Mouse (Mus musculus) forebrain, postnatal 0 days (tissue): ENCODE data around the gene Gabarap. TPM values are rescaled to one million over a fixed set of nuclear protein-coding genes. Genes with fewer than 3 reads are reported as not detected.

Source experiments
- ATAC-seq: fragments of 200-750 bp; cut with Nextera tagmentation; 2 replicates; pipeline ENCODE4 v1.8.0; 2017; ENCODE audit warnings: mild to moderate bottlenecking, moderate library complexity
- DNase-seq: peaks from one replicate; pipeline ENCODE4 v3.0.0-alpha.2; 2015
- H3K27ac ChIP-seq: fragments of 300-500 bp; sonication (generic); 2 replicates; pipeline ENCODE4 v1.5.1; 2014; ENCODE audit warnings: low read depth, mild to moderate bottlenecking, antibody characterized with exemption, low read length, moderate library complexity, mixed read lengths
- H3K27me3 ChIP-seq: fragments of 300-500 bp; sonication (generic); 2 replicates; pipeline ENCODE4 v1.6.1; 2014; ENCODE audit warnings: mild to moderate bottlenecking, low read length, mixed read lengths; ENCODE audit not compliant: insufficient read depth
- H3K36me3 ChIP-seq: fragments of 300-500 bp; sonication (generic); 2 replicates; pipeline ENCODE4 v1.6.1; 2014; ENCODE audit warnings: mild to moderate bottlenecking, moderate library complexity; ENCODE audit not compliant: insufficient read depth
- H3K4me1 ChIP-seq: fragments of 300-500 bp; sonication (generic); 2 replicates; pipeline ENCODE4 v1.6.1; 2014; ENCODE audit warnings: antibody characterized with exemption; ENCODE audit not compliant: insufficient read depth
- H3K4me2 ChIP-seq: fragments of 300-500 bp; sonication (generic); 2 replicates; pipeline ENCODE4 v1.6.1; 2014; ENCODE audit warnings: low read depth, mild to moderate bottlenecking, moderate library complexity
- H3K4me3 ChIP-seq: fragments of 300-500 bp; sonication (generic); 2 replicates; pipeline ENCODE4 v1.5.1; 2014; ENCODE audit warnings: low read depth, low read length, mixed read lengths
- H3K9ac ChIP-seq: fragments of 300-500 bp; sonication (generic); 2 replicates; pipeline ENCODE4 v1.6.1; 2014; ENCODE audit warnings: mild to moderate bottlenecking
- H3K9me3 ChIP-seq: fragments of 300-500 bp; sonication (generic); 2 replicates; pipeline ENCODE4 v1.6.1; 2016; ENCODE audit warnings: low read length
- CTCF ChIP-seq: sonication (generic); IDR thresholded peaks from 2 replicates; pipeline ENCODE4 v1.5.1; 2016; ENCODE audit warnings: antibody characterized with exemption, control low read depth, low read depth
- WGBS: fragments of 180-500 bp; shearing (Covaris S2); extraction: QIAGEN DNeasy Blood & Tissue Kit; methylation state at CpG from one replicate; pipeline ENCODE4 v1.1.7; 2014; 5-methylcytosine and 5-hydroxymethylcytosine counted together
- polyA plus RNA-seq: library from polyadenylated mRNA; unstranded; fragments of >200 nt; fragmentation: Nextera tagmentation; extraction: Ambion mirVana; gene quantifications from 2 replicates; pipeline ENCODE4 v1.2.1, GENCODE M21; 2015
- total RNA-seq: library from RNA; depleted of rRNA; stranded (reverse); fragments of >200 nt; gene quantifications from 2 replicates; pipeline ENCODE4 v1.2.3, GENCODE M21; 2014

Gabarap gene
- total and polyA plus RNA-seq, 2 experiments from 2014 or later: 246 to 574 TPM

DNA sequence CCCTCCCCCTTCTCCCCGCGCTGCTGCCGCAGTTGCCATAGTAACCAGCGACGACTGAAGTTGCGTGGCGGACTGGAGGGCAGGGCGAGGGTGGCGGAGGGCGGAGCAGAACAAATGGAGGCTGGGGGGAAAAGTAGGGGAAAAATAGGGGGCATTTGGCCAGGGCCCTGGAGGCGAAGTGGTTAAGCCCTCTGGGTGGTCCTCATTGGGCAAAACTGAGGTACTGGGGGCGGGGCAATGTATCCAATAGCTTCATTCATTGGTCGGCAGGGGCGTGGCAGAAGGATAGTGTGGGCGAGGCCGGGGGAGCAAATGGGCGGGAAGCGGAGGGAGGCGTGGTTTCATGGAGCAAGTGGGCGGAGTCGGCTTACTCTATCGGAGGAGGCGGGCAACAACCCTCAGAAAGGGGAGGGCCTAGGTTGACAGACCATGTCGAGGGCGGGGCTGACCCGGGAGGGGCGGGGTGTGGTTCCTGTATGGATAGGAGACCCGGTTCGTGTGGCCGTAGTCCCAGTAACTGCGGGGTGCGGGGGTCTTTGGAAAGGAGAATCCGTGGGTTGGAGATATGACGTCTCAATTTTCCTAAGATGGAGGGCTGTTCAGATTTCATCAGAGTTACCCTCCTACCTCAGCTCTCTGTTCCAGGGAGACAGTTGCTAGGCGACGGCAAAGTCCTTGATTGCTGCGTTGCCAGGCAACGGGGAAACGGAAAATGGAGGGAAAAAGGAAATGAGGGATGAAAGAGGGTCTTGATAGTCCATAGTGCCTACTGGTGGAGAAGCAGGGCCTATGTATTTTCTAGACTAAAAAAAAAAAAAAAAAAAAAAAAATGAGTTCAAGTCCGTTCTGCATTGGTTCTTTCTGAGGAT lies 30.6 kb downstream of the Gabarap start:
- Histone ChIP-seq H3K27ac (peak overlapping the region; percentile 96), H3K27me3 (no peaks in the 10 kb centered on the region), H3K4me1 (peaks cover 44% of the 10 kb centered on the region), H3K9me3 (no peaks in the 10 kb centered on the region), H3K4me2 (peak overlapping the region; percentile 80), H3K4me3 (peak overlapping the region; percentile 84), H3K9ac (peak overlapping the region; percentile 88), H3K36me3 (no peaks in the 10 kb centered on the region)
- ATAC-seq (peak; percentile 82), DNase-seq (peak; percentile 99)
- WGBS: under 1% methylated on average over 40 of the region's 40 CpGs
- TF ChIP-seq CTCF: peak; percentile 53

DNA sequence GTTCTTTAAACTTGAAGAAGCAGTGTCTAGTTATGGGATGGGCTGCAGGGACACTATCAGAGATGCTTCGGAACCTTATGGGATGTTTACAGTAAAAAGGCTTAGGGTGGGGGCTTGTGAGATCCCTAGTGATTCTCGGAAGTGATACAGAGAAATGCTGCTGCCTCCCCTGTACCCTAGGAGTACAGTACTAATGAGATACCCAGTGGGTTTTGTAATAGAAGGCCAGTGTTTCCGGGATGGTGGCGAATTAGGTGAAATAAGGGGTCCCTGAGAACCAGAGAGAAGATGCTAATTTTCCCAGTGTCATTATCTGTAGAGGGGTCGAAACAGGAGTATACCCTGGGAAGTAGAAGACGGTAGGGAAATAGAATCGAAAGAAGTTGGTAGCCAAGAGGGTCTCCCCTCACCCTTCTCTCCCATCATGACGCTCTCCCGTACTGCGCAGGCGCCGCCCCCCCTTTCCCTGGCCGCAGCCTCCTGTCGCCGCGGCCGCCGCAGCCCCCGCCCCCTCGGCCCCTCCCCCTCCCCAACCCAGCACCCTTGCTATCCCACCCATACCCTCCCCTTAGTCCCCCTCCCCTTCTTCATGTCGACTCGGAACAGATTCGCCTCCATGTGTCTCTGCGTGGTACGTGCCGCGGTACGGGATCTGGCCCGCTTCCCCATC lies 32.7 kb downstream of the Gabarap start:
- H3K4me3 ChIP-seq: peak overlapping the region; percentile 40
- no peak for ATAC-seq
- peak overlapping the region; percentile 62 for H3K27ac ChIP-seq
- H3K9ac ChIP-seq: peak overlapping the region; percentile 34
- peaks cover 50% of the 10 kb centered on the region for H3K4me1 ChIP-seq
- 6% methylated on average over 24 of the region's 29 CpGs for WGBS
- no peaks in the 10 kb centered on the region for H3K27me3 ChIP-seq
- TF ChIP-seq CTCF: no peak
- no peaks in the 10 kb centered on the region for H3K36me3 ChIP-seq
- no peaks in the 10 kb centered on the region for H3K9me3 ChIP-seq
- DNase-seq: peak; percentile 69
- peak overlapping the region; percentile 54 for H3K4me2 ChIP-seq

DNA sequence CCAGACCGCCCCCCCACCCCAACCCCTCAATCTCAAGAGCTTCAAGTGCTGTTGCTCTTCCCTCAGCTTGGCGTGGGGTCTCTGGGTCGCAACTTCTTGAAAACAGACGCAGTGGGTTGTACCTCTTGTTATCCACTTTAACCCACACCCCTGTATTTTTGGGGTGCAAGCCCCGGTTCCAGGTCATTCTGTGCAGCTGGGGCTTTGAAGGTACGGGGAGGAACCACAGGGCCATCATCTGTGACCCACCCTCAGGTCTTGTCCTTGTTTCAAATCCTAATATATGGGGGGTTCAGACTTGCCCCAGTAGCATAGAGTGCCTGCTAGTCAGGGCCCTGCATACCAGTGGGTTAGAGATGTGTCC lies 33.2 kb downstream of the Gabarap start:
- ATAC-seq (no peak), DNase-seq (no peak)
- H3K4me1 ChIP-seq: peaks cover 52% of the 10 kb centered on the region
- H3K9ac ChIP-seq: peak overlapping the region; percentile 34
- TF ChIP-seq CTCF: no peak
- peak overlapping the region; percentile 40 for H3K4me3 ChIP-seq
- no peaks in the 10 kb centered on the region for H3K9me3 ChIP-seq
- peak overlapping the region; percentile 54 for H3K4me2 ChIP-seq
- peak overlapping the region; percentile 62; the same call in 1 of the 2 replicates for H3K27ac ChIP-seq
- H3K36me3 ChIP-seq: no peaks in the 10 kb centered on the region
- H3K27me3 ChIP-seq: no peaks in the 10 kb centered on the region
- WGBS: 17% methylated on average over 5 of the region's 6 CpGs

DNA sequence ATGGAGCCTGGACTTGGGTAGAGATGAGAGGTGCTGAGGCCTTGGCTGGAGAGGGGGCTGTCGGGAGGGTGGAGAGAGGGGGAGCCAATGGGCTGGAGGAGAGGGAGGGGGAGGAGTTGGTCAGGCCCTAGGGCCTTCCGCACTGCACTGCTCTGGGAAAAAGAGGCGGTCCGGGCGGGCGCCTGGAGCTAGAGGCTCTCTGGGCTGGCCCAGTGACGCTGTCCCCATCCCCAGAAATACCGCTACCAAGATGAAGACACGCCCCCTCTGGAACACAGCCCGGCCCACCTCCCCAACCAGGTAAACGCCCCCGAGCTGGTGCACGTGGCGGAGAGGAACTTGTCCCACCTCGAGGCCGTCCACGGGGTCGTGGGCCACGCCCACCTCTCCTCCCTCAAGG lies 35.7 kb downstream of the Gabarap start:
- Histone ChIP-seq H3K4me1 (peaks cover 52% of the 10 kb centered on the region), H3K4me2 (peak overlapping the region; percentile 58), H3K4me3 (0 out of 2 replicates have a peak overlapping the region, but pooled peaks have one; percentile 11), H3K27ac (peak overlapping the region; percentile 94), H3K9me3 (no peaks in the 10 kb centered on the region), H3K9ac (0 out of 2 replicates have a peak overlapping the region, but pooled peaks have one; percentile 31), H3K27me3 (no peaks in the 10 kb centered on the region), H3K36me3 (peaks cover 9% of the 10 kb centered on the region)
- 5% methylated on average over 19 of the region's 19 CpGs for WGBS
- ATAC-seq (no peak), DNase-seq (no peak)
- TF ChIP-seq CTCF: no peak

DNA sequence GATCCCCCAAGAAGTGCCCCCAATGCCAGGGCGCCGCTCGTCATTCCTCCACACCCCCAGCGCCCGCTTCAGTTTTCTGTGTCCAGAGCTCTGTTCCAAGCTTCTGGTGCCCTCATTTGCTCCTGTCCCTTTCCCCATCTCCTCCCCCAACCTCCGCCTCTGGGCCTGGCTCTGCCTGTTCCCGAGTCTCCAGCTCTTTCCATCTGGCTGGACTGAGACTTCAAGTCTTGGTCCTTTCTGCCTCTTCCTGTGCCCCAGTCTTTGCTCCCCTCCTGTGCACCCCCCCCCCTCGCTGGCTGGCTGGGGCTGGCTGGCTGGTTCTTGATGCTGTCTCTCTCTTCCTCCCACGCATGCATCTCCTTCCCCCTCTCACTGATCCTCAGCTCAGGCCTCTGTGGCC lies 36.5 kb downstream of the Gabarap start:
- ATAC-seq (no peak), DNase-seq (no peak)
- no peak for TF ChIP-seq CTCF
- Histone ChIP-seq H3K4me2 (peak overlapping the region; percentile 58), H3K9ac (0 out of 2 replicates have a peak overlapping the region, but pooled peaks have one; percentile 31), H3K4me1 (peaks cover 46% of the 10 kb centered on the region), H3K27ac (peak overlapping the region; percentile 94), H3K4me3 (no peak overlapping the region), H3K27me3 (no peaks in the 10 kb centered on the region), H3K36me3 (peaks cover 16% of the 10 kb centered on the region), H3K9me3 (no peaks in the 10 kb centered on the region)
- WGBS: 37% methylated on average over 9 of the region's 9 CpGs

DNA sequence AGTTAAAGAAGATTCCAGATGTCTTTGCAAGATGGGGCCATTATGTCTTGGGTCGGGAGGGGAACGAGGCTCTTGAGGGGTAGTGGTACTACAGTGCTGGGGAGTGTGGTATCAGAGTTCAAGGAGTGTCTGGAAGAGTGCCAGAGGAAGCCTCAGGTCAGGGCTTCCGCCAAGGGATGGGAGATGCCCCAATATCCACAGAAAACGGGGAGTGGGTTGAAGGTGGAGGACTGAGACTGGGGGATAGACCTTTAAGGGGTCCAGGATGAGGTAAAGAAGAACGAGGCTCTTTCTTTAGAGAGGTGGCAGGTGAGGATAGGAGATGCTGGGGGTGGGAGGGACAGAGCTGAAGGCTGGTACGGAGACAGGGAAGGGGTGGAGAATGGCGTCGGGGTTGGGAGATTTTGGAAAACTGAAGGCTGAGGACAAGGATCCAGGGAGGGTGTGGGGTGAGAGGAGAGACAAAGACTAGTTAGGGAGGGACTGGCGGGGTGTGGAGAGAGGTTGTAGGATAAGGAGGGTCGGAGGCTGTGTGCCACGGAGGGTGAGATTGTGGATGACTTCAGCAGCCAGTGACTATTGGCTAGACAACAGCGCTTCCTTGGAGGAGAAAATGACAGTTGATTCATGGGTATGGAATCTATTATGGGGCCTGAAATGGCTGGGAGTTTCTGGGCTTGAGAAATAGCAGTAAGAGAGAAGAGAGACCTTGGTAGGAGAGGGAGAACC lies 37.6 kb downstream of the Gabarap start:
- Histone ChIP-seq H3K36me3 (peaks cover 27% of the 10 kb centered on the region), H3K9ac (peak overlapping the region; percentile 48), H3K27ac (peak overlapping the region; percentile 94), H3K27me3 (no peaks in the 10 kb centered on the region), H3K4me1 (peaks cover 37% of the 10 kb centered on the region), H3K9me3 (no peaks in the 10 kb centered on the region), H3K4me3 (peak overlapping the region; percentile 33), H3K4me2 (peak overlapping the region; percentile 58)
- no peak for DNase-seq
- ATAC-seq: peak; percentile 1
- 15% methylated on average over 12 of the region's 12 CpGs for WGBS
- TF ChIP-seq CTCF: no peak
